Mouse (Mus musculus) stomach, embryonic 15.5 days (tissue): ENCODE data around the gene Tmem45a2. TPM values are rescaled to one million over a fixed set of nuclear protein-coding genes. Genes with fewer than 3 reads are reported as not detected.
"Not testable (repeated sequence)": the region's sequence is repeated elsewhere in the genome, so short reads cannot be mapped to it uniquely, and the experiment has no call there.

ENCODE experiments used
- ATAC-seq: fragments of 200-750 bp; cut with Nextera tagmentation; 2 replicates; pipeline ENCODE4 v1.8.0; 2017; ENCODE audit warnings: low read depth, moderate number of reproducible peaks, moderate TSS enrichment; ENCODE audit not compliant: insufficient read depth, low FRiP score
- H3K27ac ChIP-seq: fragments of 300-500 bp; sonication (generic); 2 replicates; pipeline ENCODE4 v1.5.1; 2015; ENCODE audit warnings: mild to moderate bottlenecking, inconsistent platforms
- H3K27me3 ChIP-seq: fragments of 300-500 bp; sonication (generic); replicated peaks from 2 replicates; pipeline ENCODE4 v1.6.1; 2015; ENCODE audit warnings: inconsistent platforms
- H3K36me3 ChIP-seq: fragments of 300-500 bp; sonication (generic); 2 replicates; pipeline ENCODE4 v1.6.1; 2015; ENCODE audit warnings: inconsistent platforms
- H3K4me1 ChIP-seq: fragments of 300-500 bp; sonication (generic); 2 replicates; pipeline ENCODE4 v1.6.1; 2015; ENCODE audit warnings: inconsistent platforms
- H3K4me2 ChIP-seq: fragments of 300-500 bp; sonication (generic); 2 replicates; pipeline ENCODE4 v1.6.1; 2015; ENCODE audit warnings: mild to moderate bottlenecking, inconsistent platforms
- H3K4me3 ChIP-seq: fragments of 300-500 bp; sonication (generic); replicated peaks from 2 replicates; pipeline ENCODE4 v1.5.1; 2015; ENCODE audit warnings: inconsistent platforms
- H3K9ac ChIP-seq: fragments of 300-500 bp; sonication (generic); 2 replicates; pipeline ENCODE4 v1.6.1; 2015; ENCODE audit warnings: inconsistent platforms
- H3K9me3 ChIP-seq: fragments of 300-500 bp; sonication (generic); 2 replicates; pipeline ENCODE4 v1.6.1; 2016; ENCODE audit warnings: inconsistent platforms
- WGBS: fragments of 180-500 bp; shearing (Covaris S2); methylation state at CpG from one replicate; pipeline ENCODE4 v1.1.7; 2015; 5-methylcytosine and 5-hydroxymethylcytosine counted together
- polyA plus RNA-seq: library from polyadenylated mRNA; unstranded; fragments of >200 nt; fragmentation: Nextera tagmentation; extraction: Ambion mirVana; gene quantifications from 2 replicates; pipeline ENCODE4 v1.2.1, GENCODE M21; 2015

Gene Tmem45a2
- polyA plus RNA-seq, 1 experiment from 2014 or later = 0.18 TPM

GRCm38 (mm10) chr16:57062045-57062444 is 9.1 kb downstream of the Tmem45a2 start:
- WGBS = 86% methylated on average over 3 of the region's 3 CpGs
- H3K4me1 ChIP-seq = no peaks in the 10 kb centered on the region
- no peak overlapping the region for H3K4me3 ChIP-seq
- H3K4me2 ChIP-seq = no peak overlapping the region
- no peak overlapping the region for H3K27ac ChIP-seq
- no peak overlapping the region for H3K9ac ChIP-seq
- no peak for ATAC-seq
- no peaks in the 10 kb centered on the region for H3K36me3 ChIP-seq
- H3K27me3 ChIP-seq = no peaks in the 10 kb centered on the region
- no peaks in the 10 kb centered on the region for H3K9me3 ChIP-seq

- no peaks in the 10 kb centered on the region for H3K4me1 ChIP-seq
- H3K27ac ChIP-seq = no peak overlapping the region
- ATAC-seq = no peak
- no peaks in the 10 kb centered on the region for H3K9me3 ChIP-seq
- H3K4me3 ChIP-seq = no peak overlapping the region
- no peak overlapping the region for H3K9ac ChIP-seq
- no peaks in the 10 kb centered on the region for H3K27me3 ChIP-seq
- WGBS = 85% methylated on average over 4 of the region's 4 CpGs
- H3K4me2 ChIP-seq = no peak overlapping the region
- H3K36me3 ChIP-seq = no peaks in the 10 kb centered on the region
Measured at GRCm38 (mm10) chr16:57056995-57057394, 14.2 kb downstream of the Tmem45a2 start.

DNA sequence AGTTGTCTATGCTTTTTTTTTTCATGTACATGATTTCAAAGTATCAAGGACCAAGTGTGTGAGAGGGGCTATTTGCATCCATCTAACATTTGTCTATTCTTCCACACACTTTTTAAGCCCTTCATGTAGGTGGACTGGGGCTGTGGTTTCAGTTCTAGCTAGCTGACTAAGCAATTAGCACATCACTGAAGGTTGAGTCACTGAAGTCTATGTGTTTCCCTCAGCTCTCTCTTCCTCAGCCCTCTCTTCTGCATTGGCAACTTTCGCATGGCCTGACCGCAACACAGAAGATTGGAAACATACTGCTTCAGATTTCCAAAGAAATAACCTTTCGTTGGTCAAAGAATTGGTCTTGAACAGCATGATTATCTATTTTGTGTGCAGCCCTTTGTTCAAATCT is 21.2 kb downstream of the Tmem45a2 start:
- no peak overlapping the region for H3K27ac ChIP-seq
- 94% methylated on average over 3 of the region's 3 CpGs for WGBS
- H3K4me1 ChIP-seq = no peaks in the 10 kb centered on the region
- H3K36me3 ChIP-seq = no peaks in the 10 kb centered on the region
- no peak for ATAC-seq
- H3K4me2 ChIP-seq = no peak overlapping the region
- H3K4me3 ChIP-seq = no peak overlapping the region
- no peaks in the 10 kb centered on the region for H3K27me3 ChIP-seq
- no peaks in the 10 kb centered on the region for H3K9me3 ChIP-seq
- H3K9ac ChIP-seq = no peak overlapping the region

DNA sequence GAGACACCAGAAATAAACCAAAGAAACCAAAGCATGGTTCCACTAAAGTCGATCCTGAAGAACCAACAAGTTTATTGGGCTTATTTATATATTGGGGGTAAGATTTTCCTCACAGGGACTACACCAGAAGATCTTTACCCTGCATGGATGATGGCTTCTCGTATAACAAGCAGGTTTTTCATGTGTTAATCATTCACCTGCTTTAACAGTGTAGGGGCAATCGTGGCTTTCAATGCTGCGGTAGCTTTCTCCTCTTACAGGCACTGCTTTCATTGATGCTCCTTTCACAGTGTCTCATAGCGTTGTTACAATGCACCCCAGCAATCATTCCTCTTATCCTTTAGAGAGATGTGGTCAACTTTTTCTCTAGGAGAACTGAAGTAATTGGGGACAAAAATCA is 32.6 kb downstream of the Tmem45a2 start:
- H3K27me3 ChIP-seq = no peaks in the 10 kb centered on the region
- H3K4me3 ChIP-seq = no peak overlapping the region
- no peak overlapping the region for H3K4me2 ChIP-seq
- no peak for ATAC-seq
- H3K9me3 ChIP-seq = no peaks in the 10 kb centered on the region
- 45% methylated on average over 5 of the region's 5 CpGs for WGBS
- no peaks in the 10 kb centered on the region for H3K4me1 ChIP-seq
- no peak overlapping the region for H3K27ac ChIP-seq
- H3K36me3 ChIP-seq = no peaks in the 10 kb centered on the region
- H3K9ac ChIP-seq = no peak overlapping the region

DNA sequence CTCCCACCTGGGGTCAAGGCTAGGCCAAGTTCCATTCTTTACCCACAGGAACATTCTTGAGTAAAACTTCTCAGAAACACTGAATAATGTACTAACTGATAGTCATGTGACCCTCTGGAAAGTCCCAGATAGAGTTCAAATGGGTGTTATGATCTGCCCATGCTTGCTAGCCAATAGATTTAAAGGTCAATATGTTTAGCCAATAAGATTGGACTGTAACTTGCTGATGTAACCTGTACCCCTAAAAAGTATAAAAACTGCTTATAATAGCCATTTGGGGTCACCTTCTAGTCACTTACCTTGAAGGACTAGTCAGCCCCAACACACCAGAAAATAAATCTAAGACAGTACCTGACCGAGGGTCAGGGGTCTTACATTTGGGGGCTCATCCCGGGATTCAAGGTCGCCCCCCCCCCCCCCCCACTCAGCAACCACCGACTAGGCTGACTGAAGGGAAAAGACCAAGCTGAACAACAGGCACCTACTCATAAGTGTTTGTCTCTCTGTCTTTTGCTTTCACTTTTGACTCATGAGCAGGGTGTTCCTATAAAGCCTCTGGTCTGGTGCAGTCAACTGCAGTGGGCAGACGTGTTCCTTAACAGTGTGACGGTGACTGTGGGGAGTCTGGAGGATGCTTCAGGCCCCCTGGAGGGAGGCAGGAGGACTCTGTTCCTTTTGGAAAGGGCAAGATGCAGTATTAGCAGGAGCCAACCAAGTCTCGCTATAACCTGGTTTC is 40.9 kb downstream of the Tmem45a2 start:
- ATAC-seq = no peak
- Histone ChIP-seq H3K4me2 (no peak overlapping the region), H3K36me3 (no peaks in the 10 kb centered on the region), H3K9me3 (no peaks in the 10 kb centered on the region), H3K4me1 (no peaks in the 10 kb centered on the region), H3K27ac (no peak overlapping the region), H3K4me3 (no peak overlapping the region), H3K27me3 (no peaks in the 10 kb centered on the region), H3K9ac (no peak overlapping the region)
- 79% methylated on average over 7 of the region's 7 CpGs for WGBS

GRCm38 (mm10) chr16:56998283-56998682 is 72.9 kb downstream of the Tmem45a2 start:
- H3K4me2 ChIP-seq, H3K4me1 ChIP-seq, H3K27ac ChIP-seq, H3K27me3 ChIP-seq, H3K4me3 ChIP-seq, H3K36me3 ChIP-seq, ATAC-seq, H3K9ac ChIP-seq, H3K9me3 ChIP-seq: not testable (repeated sequence)
- WGBS = 88% methylated on average over 9 of the region's 9 CpGs

Other genes with a start within 250 kb of the Tmem45a2 start
- gene Tmem45a, start 185.2 kb downstream of the Tmem45a2 start, polyA plus RNA-seq = 36.2 and 36.8 TPM in 2 replicates
- gene Lnp1, start 143.3 kb downstream of the Tmem45a2 start, polyA plus RNA-seq = not detected in 2 replicates
- gene Tomm70a, start 50.3 kb upstream of the Tmem45a2 start, polyA plus RNA-seq = 44.7 and 45.7 TPM in 2 replicates
- 76.3 and 88.5 TPM in 2 replicates for gene Nit2, start 96.0 kb upstream of the Tmem45a2 start, polyA plus RNA-seq
- 23.2 and 24.4 TPM in 2 replicates for gene Tbc1d23, start 160.1 kb upstream of the Tmem45a2 start, polyA plus RNA-seq
- 0.05 and 0.06 TPM in 2 replicates for gene Tmem30c, start 221.5 kb upstream of the Tmem45a2 start, polyA plus RNA-seq